Mouse (Mus musculus) testis, postnatal 10 days (tissue): ENCODE results near the gene Myo1c.

Experiments used
- DNase-seq: peaks from one replicate; pipeline ENCODE4 v3.0.0; 2021; ENCODE audit warnings: low spot score

Gene Myo1c

DNA sequence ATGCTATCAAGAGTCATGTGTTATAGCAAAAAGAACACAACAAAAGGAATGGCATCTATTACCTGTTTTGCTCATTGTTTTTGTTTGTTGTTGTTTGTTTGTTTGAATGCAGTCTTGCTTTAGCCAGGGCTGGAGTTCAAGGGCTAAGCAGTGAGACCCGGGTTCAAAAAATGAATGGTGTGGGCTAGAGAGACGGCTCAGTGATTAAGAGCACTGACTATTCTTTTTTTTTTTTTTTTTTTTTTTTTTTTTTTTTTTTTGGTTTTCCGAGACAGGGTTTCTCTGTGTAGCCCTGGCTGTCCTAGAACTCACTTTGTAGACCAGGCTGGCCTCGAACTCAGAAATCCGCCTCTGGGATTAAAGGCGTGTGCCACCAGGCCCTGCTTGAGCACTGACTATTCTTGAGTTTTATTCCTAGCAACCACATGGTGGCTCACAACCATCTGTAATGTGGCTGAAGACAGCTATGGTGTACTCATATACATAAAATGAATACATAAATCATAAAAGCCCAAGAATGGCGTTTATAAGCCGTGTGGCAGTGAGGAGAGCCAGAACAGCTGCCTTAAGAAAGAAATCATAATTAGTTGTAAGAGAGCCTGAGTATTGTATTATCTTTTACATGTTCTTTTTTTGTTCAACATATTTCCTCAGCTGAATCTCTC lies 66.5 kb downstream of the Myo1c start:
- DNase-seq, result no peak

DNA sequence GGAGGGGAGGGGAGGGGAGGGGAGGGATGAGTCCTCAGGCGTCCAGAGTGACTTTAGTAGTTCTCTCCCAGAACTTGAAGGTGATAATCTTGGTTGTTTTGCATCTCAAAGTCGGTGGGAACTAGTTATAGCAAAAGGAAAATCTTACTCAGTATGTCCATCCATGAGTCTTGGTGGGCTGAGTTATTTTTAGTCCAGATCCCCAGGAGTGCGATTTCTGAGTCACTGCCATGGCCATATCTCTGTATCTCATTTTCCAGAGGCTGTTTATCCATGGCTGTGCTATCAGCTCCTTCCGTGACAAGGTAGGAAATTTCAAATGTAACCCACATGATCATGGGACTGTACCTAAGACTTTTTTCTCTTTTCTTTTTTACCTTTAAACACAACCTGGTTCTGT lies 72.0 kb downstream of the Myo1c start:
- no peak for DNase-seq
